Mouse (Mus musculus): ENCODE measurements around the gene Trmt1l. TPM values are rescaled to one million over a fixed set of nuclear protein-coding genes. Genes with fewer than 3 reads are reported as not detected.
"Not testable (repeated sequence)": the region's sequence is repeated elsewhere in the genome, so short reads cannot be mapped to it uniquely, and the experiment has no call there.

Gene Trmt1l
- polyA plus RNA-seq, 1 experiment from 2014 or later: 43.8 TPM

DNA sequence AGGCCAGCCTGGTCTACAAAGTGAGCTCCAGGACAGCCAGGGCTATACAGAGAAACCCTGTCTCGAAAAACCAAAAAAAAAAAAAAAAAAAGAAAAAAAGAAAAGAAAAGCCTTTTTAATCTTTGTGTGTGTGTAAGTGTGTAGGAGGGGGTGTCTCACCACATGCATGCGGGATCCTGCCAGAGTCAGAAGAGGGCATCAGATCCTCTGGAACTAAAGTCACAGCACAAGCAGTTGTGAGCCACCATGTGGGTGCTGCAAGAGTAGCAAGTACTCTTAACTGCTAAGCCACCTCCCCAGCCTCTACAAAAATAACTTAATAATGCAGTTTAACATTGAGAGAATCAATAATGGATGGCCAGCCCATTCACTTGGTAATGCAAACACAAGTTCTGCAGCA lies 22.5 kb downstream of the Trmt1l start:
- H3K27ac ChIP-seq (ENCODE audit: low read length): no peak overlapping the region
- H3K27me3 ChIP-seq (ENCODE audit: control insufficient read depth, insufficient read depth, low read depth, low read length): no peaks in the 10 kb centered on the region
- H3K4me2 ChIP-seq (ENCODE audit: low read length): no peak overlapping the region
- peaks cover 36% of the 10 kb centered on the region for H3K36me3 ChIP-seq (ENCODE audit: control insufficient read depth, insufficient read depth, low read length)
- H3K4me1 ChIP-seq (ENCODE audit: control insufficient read depth, insufficient read depth, low read length): no peaks in the 10 kb centered on the region
- no peak overlapping the region for H3K9ac ChIP-seq (ENCODE audit: low read depth, low read length)
- ATAC-seq: no peak
- 100% methylated on average over 1 of the region's 2 CpGs for WGBS
- H3K9me3 ChIP-seq (replicated peaks; ENCODE audit: control insufficient read depth, low read length, poor library complexity, severe bottlenecking): no peaks in the 10 kb centered on the region
- no peak overlapping the region for H3K4me3 ChIP-seq (ENCODE audit: low read depth, low read length)

DNA sequence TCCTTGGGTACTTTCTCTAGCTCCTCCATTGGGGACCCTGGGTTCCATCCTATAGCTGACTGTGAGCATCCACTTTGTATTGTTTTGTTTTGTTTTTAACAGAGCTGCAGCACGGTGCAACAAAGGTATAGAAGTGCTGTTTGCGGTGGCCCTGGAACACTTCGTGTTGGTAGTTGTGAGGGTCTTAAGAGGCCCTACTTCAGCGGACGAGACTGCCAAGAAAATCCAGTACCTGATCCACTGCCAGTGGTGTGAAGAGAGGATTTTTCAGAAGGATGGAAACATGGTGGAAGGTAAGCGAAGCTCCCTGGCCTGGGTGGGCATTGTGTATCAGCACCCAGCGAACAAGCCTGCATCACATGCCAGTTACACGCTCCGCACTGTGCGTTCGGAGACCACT lies 23.6 kb downstream of the Trmt1l start:
- Histone ChIP-seq H3K4me1 (ENCODE audit: control insufficient read depth, insufficient read depth, low read length) (no peaks in the 10 kb centered on the region), H3K27me3 (ENCODE audit: control insufficient read depth, insufficient read depth, low read depth, low read length) (no peaks in the 10 kb centered on the region), H3K9me3 (replicated peaks; ENCODE audit: control insufficient read depth, low read length, poor library complexity, severe bottlenecking) (no peaks in the 10 kb centered on the region), H3K36me3 (ENCODE audit: control insufficient read depth, insufficient read depth, low read length) (peaks cover 34% of the 10 kb centered on the region), H3K4me2 (ENCODE audit: low read length) (no peak overlapping the region), H3K27ac (ENCODE audit: low read length) (no peak overlapping the region), H3K4me3 (ENCODE audit: low read depth, low read length) (no peak overlapping the region), H3K9ac (ENCODE audit: low read depth, low read length) (no peak overlapping the region)
- WGBS: 98% methylated on average over 11 of the region's 11 CpGs
- ATAC-seq: no peak

DNA sequence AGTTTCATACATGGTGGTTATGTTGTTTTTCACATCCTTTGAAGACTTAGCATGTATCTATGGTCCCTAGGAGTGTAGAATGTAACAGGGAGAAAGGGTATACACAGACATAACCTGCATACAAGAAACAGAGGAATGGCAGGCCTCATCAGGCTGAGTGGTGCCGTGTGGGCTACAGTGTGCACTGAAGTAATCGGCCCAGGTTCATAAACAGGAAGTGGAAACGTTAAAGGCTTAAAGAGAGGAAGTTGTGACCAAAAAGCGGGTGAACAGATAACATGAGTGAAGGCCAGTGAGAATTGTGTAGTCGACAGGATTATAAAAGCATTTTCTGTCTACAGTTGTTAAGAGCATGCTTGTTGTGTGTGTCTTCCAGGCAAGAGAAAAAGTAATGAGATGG lies 28.7 kb downstream of the Trmt1l start:
- Histone ChIP-seq H3K27me3 (ENCODE audit: control insufficient read depth, insufficient read depth, low read depth, low read length) (no peaks in the 10 kb centered on the region), H3K4me3 (ENCODE audit: low read depth, low read length) (no peak overlapping the region), H3K36me3 (ENCODE audit: control insufficient read depth, insufficient read depth, low read length) (peaks cover 32% of the 10 kb centered on the region), H3K4me2 (ENCODE audit: low read length) (no peak overlapping the region), H3K9ac (ENCODE audit: low read depth, low read length) (no peak overlapping the region), H3K27ac (ENCODE audit: low read length) (no peak overlapping the region), H3K4me1 (ENCODE audit: control insufficient read depth, insufficient read depth, low read length) (no peaks in the 10 kb centered on the region), H3K9me3 (replicated peaks; ENCODE audit: control insufficient read depth, low read length, poor library complexity, severe bottlenecking) (no peaks in the 10 kb centered on the region)
- 92% methylated on average over 5 of the region's 5 CpGs for WGBS
- ATAC-seq: no peak

- Histone ChIP-seq H3K27me3 (ENCODE audit: control insufficient read depth, insufficient read depth, low read depth, low read length) (no peaks in the 10 kb centered on the region), H3K4me3 (ENCODE audit: low read depth, low read length) (no peak overlapping the region)
- ATAC-seq: no peak
Measured at GRCm38 (mm10) chr1:151461265-151461664, 32.9 kb downstream of the Trmt1l start.

DNA sequence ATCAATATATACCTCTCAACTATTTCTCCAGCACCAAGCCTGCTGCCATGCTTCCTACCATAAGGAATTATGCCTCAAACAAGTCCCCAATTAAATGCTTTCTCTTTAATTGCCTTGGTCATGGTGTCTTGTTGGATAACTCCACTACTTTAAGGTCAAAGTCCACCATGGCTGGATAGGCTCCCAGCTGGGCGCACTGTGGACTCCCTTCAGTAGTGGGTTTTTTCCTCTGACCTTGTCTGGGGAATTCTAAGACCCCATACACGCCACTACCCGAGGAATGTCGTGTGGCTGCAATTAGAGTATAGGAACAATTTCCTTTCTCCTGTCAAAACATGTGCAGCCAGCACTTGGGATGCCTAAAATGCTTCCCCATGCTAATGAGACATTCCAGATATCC lies 36.6 kb downstream of the Trmt1l start:
- Histone ChIP-seq H3K27me3 (ENCODE audit: control insufficient read depth, insufficient read depth, low read depth, low read length) (no peaks in the 10 kb centered on the region), H3K4me2 (ENCODE audit: low read length) (no peak overlapping the region), H3K9ac (ENCODE audit: low read depth, low read length) (no peak overlapping the region), H3K27ac (ENCODE audit: low read length) (no peak overlapping the region), H3K36me3 (ENCODE audit: control insufficient read depth, insufficient read depth, low read length) (peaks cover 7% of the 10 kb centered on the region), H3K4me1 (ENCODE audit: control insufficient read depth, insufficient read depth, low read length) (no peaks in the 10 kb centered on the region), H3K9me3 (replicated peaks; ENCODE audit: control insufficient read depth, low read length, poor library complexity, severe bottlenecking) (no peaks in the 10 kb centered on the region), H3K4me3 (ENCODE audit: low read depth, low read length) (no peak overlapping the region)
- 66% methylated on average over 4 of the region's 4 CpGs for WGBS
- ATAC-seq: no peak

More at GRCm38 (mm10) chr1:151461265-151461664, 32.9 kb downstream of the Trmt1l start:
- H3K27ac ChIP-seq (ENCODE audit: low read length): no peak overlapping the region
- no peak overlapping the region for H3K9ac ChIP-seq (ENCODE audit: low read depth, low read length)
- H3K9me3 ChIP-seq (replicated peaks; ENCODE audit: control insufficient read depth, low read length, poor library complexity, severe bottlenecking): no peaks in the 10 kb centered on the region
- H3K4me1 ChIP-seq (ENCODE audit: control insufficient read depth, insufficient read depth, low read length): no peaks in the 10 kb centered on the region
- 76% methylated on average over 9 of the region's 9 CpGs for WGBS
- H3K4me2 ChIP-seq (ENCODE audit: low read length): no peak overlapping the region
- peaks cover 16% of the 10 kb centered on the region for H3K36me3 ChIP-seq (ENCODE audit: control insufficient read depth, insufficient read depth, low read length)

GRCm38 (mm10) chr1:151466571-151466970 lies 38.2 kb downstream of the Trmt1l start:
- WGBS: 93% methylated on average over 4 of the region's 4 CpGs
- Histone ChIP-seq H3K36me3 (ENCODE audit: control insufficient read depth, insufficient read depth, low read length) (peaks cover 11% of the 10 kb centered on the region), H3K9ac (ENCODE audit: low read depth, low read length) (no peak overlapping the region), H3K9me3 (replicated peaks; ENCODE audit: control insufficient read depth, low read length, poor library complexity, severe bottlenecking) (no peaks in the 10 kb centered on the region), H3K4me2 (ENCODE audit: low read length) (no peak overlapping the region), H3K27me3 (ENCODE audit: control insufficient read depth, insufficient read depth, low read depth, low read length) (no peaks in the 10 kb centered on the region), H3K27ac (ENCODE audit: low read length) (no peak overlapping the region), H3K4me1 (ENCODE audit: control insufficient read depth, insufficient read depth, low read length) (no peaks in the 10 kb centered on the region), H3K4me3 (ENCODE audit: low read depth, low read length) (no peak overlapping the region)
- no peak for ATAC-seq

- 43% methylated on average over 7 of the region's 7 CpGs for WGBS
- ATAC-seq: no peak
- Histone ChIP-seq H3K27ac (ENCODE audit: low read length) (no peak overlapping the region), H3K4me3 (ENCODE audit: low read depth, low read length) (no peak overlapping the region), H3K4me1 (ENCODE audit: control insufficient read depth, insufficient read depth, low read length) (no peaks in the 10 kb centered on the region), H3K9me3 (replicated peaks; ENCODE audit: control insufficient read depth, low read length, poor library complexity, severe bottlenecking) (no peaks in the 10 kb centered on the region), H3K9ac (ENCODE audit: low read depth, low read length) (no peak overlapping the region), H3K27me3 (ENCODE audit: control insufficient read depth, insufficient read depth, low read depth, low read length) (no peaks in the 10 kb centered on the region), H3K36me3 (ENCODE audit: control insufficient read depth, insufficient read depth, low read length) (peaks cover 39% of the 10 kb centered on the region), H3K4me2 (ENCODE audit: low read length) (no peak overlapping the region)
Measured at GRCm38 (mm10) chr1:151471429-151471828, 43.1 kb downstream of the Trmt1l start.

GRCm38 (mm10) chr1:151472386-151472785 lies 44.0 kb downstream of the Trmt1l start:
- not testable (repeated sequence) for H3K4me2 ChIP-seq (ENCODE audit: low read length); H3K4me3 ChIP-seq (ENCODE audit: low read depth, low read length); H3K27ac ChIP-seq (ENCODE audit: low read length); ATAC-seq; H3K9ac ChIP-seq (ENCODE audit: low read depth, low read length); H3K4me1 ChIP-seq (ENCODE audit: control insufficient read depth, insufficient read depth, low read length); H3K27me3 ChIP-seq (ENCODE audit: control insufficient read depth, insufficient read depth, low read depth, low read length); H3K9me3 ChIP-seq (replicated peaks; ENCODE audit: control insufficient read depth, low read length, poor library complexity, severe bottlenecking)
- H3K36me3 ChIP-seq (ENCODE audit: control insufficient read depth, insufficient read depth, low read length): peaks cover 41% of the 10 kb centered on the region
- 85% methylated on average over 8 of the region's 8 CpGs for WGBS

GRCm38 (mm10) chr1:151482497-151482896 lies 54.2 kb downstream of the Trmt1l start:
- H3K27me3 ChIP-seq (ENCODE audit: control insufficient read depth, insufficient read depth, low read depth, low read length): no peaks in the 10 kb centered on the region
- no peak overlapping the region for H3K9ac ChIP-seq (ENCODE audit: low read depth, low read length)
- no peak overlapping the region for H3K27ac ChIP-seq (ENCODE audit: low read length)
- WGBS: 95% methylated on average over 1 of the region's 1 CpGs
- no peaks in the 10 kb centered on the region for H3K9me3 ChIP-seq (replicated peaks; ENCODE audit: control insufficient read depth, low read length, poor library complexity, severe bottlenecking)
- no peak overlapping the region for H3K4me2 ChIP-seq (ENCODE audit: low read length)
- H3K4me3 ChIP-seq (ENCODE audit: low read depth, low read length): no peak overlapping the region
- no peaks in the 10 kb centered on the region for H3K4me1 ChIP-seq (ENCODE audit: control insufficient read depth, insufficient read depth, low read length)
- no peak for ATAC-seq
- no peaks in the 10 kb centered on the region for H3K36me3 ChIP-seq (ENCODE audit: control insufficient read depth, insufficient read depth, low read length)

GRCm38 (mm10) chr1:151483568-151483967 lies 55.2 kb downstream of the Trmt1l start:
- Histone ChIP-seq H3K27ac (ENCODE audit: low read length) (no peak overlapping the region), H3K4me3 (ENCODE audit: low read depth, low read length) (no peak overlapping the region), H3K4me1 (ENCODE audit: control insufficient read depth, insufficient read depth, low read length) (no peaks in the 10 kb centered on the region), H3K27me3 (ENCODE audit: control insufficient read depth, insufficient read depth, low read depth, low read length) (no peaks in the 10 kb centered on the region), H3K9me3 (replicated peaks; ENCODE audit: control insufficient read depth, low read length, poor library complexity, severe bottlenecking) (no peaks in the 10 kb centered on the region), H3K36me3 (ENCODE audit: control insufficient read depth, insufficient read depth, low read length) (no peaks in the 10 kb centered on the region), H3K4me2 (ENCODE audit: low read length) (no peak overlapping the region), H3K9ac (ENCODE audit: low read depth, low read length) (no peak overlapping the region)
- no peak for ATAC-seq
- WGBS: 81% methylated on average over 1 of the region's 1 CpGs

Data from midbrain, embryonic 16.5 days (tissue).